Mouse (Mus musculus) erythroblast, adult 5-6 weeks (primary cell): ENCODE data around the gene Ppara. TPM values are rescaled to one million over a fixed set of nuclear protein-coding genes. Genes with fewer than 3 reads are reported as not detected.

Source experiments
- ATAC-seq: replicated peaks from 2 replicates; pipeline ENCODE4 v1.8.0; 2016; ENCODE audit warnings: moderate number of reproducible peaks, mild to moderate bottlenecking, moderate TSS enrichment, inconsistent platforms; ENCODE audit not compliant: poor library complexity, low FRiP score, severe bottlenecking
- total RNA-seq, 2 experiments: library from RNA; stranded (forward) in 1 of 2; stranded (reverse) in 1 of 2; fragments of 150-400 nt in 1 of 2; fragments of 200-764, 138-1000 nt in 1 of 2; gene quantifications; 2 replicates each; pipeline versions ENCODE4 v1.2.3 to v1.2.4; 2015 to 2017; ENCODE audit warnings: low replicate concordance in 2 of 2

The Ppara gene
- total RNA-seq (2015; ENCODE audit: low replicate concordance) (not detected in 2 replicates), total RNA-seq (2017; ENCODE audit: low replicate concordance) (not detected in 2 replicates)

- no peak for ATAC-seq
Measured at GRCm38 (mm10) chr15:85734571-85735033, at the start of gene Ppara. Gene Ppara, plus strand, starts transcription at chr15:85734983.

GRCm38 (mm10) chr15:85686641-85687395, 48.0 kb upstream of the Ppara start:
- ATAC-seq: no peak

GRCm38 (mm10) chr15:85687630-85688410, 47.0 kb upstream of the Ppara start:
- ATAC-seq: no peak

- ATAC-seq: no peak
Measured at GRCm38 (mm10) chr15:85688734-85689133, 46.0 kb upstream of the Ppara start.

- no peak for ATAC-seq
Measured at GRCm38 (mm10) chr15:85689523-85689922, 45.3 kb upstream of the Ppara start.

- no peak for ATAC-seq
Measured at GRCm38 (mm10) chr15:85690058-85690457, 44.7 kb upstream of the Ppara start.

GRCm38 (mm10) chr15:85690875-85691274, 43.9 kb upstream of the Ppara start:
- ATAC-seq: no peak

GRCm38 (mm10) chr15:85693115-85693514, 41.7 kb upstream of the Ppara start:
- no peak for ATAC-seq

GRCm38 (mm10) chr15:85693819-85694218, 41.0 kb upstream of the Ppara start:
- no peak for ATAC-seq

- no peak for ATAC-seq
Measured at GRCm38 (mm10) chr15:85694379-85694778, 40.4 kb upstream of the Ppara start.

- ATAC-seq: no peak
Measured at GRCm38 (mm10) chr15:85695304-85695703, 39.5 kb upstream of the Ppara start.

- peak; percentile 68 for ATAC-seq
Measured at GRCm38 (mm10) chr15:85698345-85699034, 36.3 kb upstream of the Ppara start.

GRCm38 (mm10) chr15:85699452-85699851, 35.3 kb upstream of the Ppara start:
- ATAC-seq: no peak

GRCm38 (mm10) chr15:85699862-85700501, 34.8 kb upstream of the Ppara start:
- ATAC-seq: no peak

- ATAC-seq: no peak
Measured at GRCm38 (mm10) chr15:85700716-85701115, 34.1 kb upstream of the Ppara start.

- ATAC-seq: no peak
Measured at GRCm38 (mm10) chr15:85701128-85701930, 33.5 kb upstream of the Ppara start.

GRCm38 (mm10) chr15:85702411-85702951, 32.3 kb upstream of the Ppara start:
- ATAC-seq: no peak

- no peak for ATAC-seq
Measured at GRCm38 (mm10) chr15:85703194-85703641, 31.6 kb upstream of the Ppara start.

GRCm38 (mm10) chr15:85703858-85704257, 30.9 kb upstream of the Ppara start:
- no peak for ATAC-seq
